Mouse (Mus musculus) bone marrow, adult 2 months (tissue): ENCODE results near the gene Gm10842.
"Not testable (repeated sequence)": the region's sequence is repeated elsewhere in the genome, so short reads cannot be mapped to it uniquely, and the experiment has no call there.

ENCODE experiments used
- CTCF ChIP-seq: fragments of 200-500 bp; IDR thresholded peaks from 2 replicates; pipeline ENCODE4 v1.5.1; 2011; ENCODE audit warnings: low read length, control low read depth; ENCODE audit not compliant: control insufficient read depth, insufficient read depth
- POLR2A ChIP-seq: fragments of 200-500 bp; IDR thresholded peaks from 2 replicates; pipeline ENCODE4 v1.6.1; 2011; ENCODE audit warnings: low read depth, mild to moderate bottlenecking, control low read depth, low read length, borderline replicate concordance; ENCODE audit not compliant: control insufficient read depth

DNA sequence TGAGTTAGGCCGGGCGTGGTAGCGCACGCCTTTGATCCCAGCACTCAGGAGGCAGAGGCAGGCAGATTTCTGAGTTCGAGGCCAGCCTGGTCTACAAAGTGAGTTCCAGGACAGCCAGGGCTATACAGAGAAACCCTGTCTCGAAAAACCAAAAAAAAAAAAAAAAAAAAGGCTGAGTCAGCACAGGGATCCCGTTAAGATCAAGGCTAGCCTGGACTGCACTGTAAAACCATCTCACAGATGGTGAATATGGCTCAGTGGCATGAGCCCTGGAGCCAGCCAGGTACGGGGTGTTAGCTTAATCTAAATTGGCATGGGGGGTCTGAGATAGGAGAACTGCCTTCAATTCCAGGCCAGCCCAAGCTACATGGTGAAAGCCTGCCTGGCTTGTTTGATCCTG is 6.2 kb upstream of the Gm10842 start:
- not testable (repeated sequence) for TF ChIP-seq POLR2A, CTCF
